Mouse (Mus musculus) thymus, adult 2 months (tissue): Measurements from ENCODE around the gene Slc23a2.

Source experiments
- CTCF ChIP-seq: fragments of 200-500 bp; IDR thresholded peaks from 2 replicates; pipeline ENCODE4 v1.5.1; 2012; ENCODE audit warnings: mild to moderate bottlenecking, control low read depth, low read length, moderate library complexity, borderline replicate concordance; ENCODE audit not compliant: control insufficient read depth, poor library complexity, insufficient read depth; ENCODE audit errors: extremely low read depth
- POLR2A ChIP-seq: fragments of 200-500 bp; IDR thresholded peaks from 2 replicates; pipeline ENCODE4 v1.6.1; 2012; ENCODE audit warnings: mild to moderate bottlenecking, low read length, control low read depth, moderate library complexity; ENCODE audit not compliant: control insufficient read depth, poor library complexity, insufficient read depth; ENCODE audit errors: extremely low read depth

GRCm38 (mm10) chr2:132113962-132114759 lies 30.7 kb downstream of the Slc23a2 start:
- TF ChIP-seq CTCF (no peak), POLR2A (no peak)
